Comparison of ENCODE assay signal across 8 mouse cellular contexts in the genomic region with DNA sequence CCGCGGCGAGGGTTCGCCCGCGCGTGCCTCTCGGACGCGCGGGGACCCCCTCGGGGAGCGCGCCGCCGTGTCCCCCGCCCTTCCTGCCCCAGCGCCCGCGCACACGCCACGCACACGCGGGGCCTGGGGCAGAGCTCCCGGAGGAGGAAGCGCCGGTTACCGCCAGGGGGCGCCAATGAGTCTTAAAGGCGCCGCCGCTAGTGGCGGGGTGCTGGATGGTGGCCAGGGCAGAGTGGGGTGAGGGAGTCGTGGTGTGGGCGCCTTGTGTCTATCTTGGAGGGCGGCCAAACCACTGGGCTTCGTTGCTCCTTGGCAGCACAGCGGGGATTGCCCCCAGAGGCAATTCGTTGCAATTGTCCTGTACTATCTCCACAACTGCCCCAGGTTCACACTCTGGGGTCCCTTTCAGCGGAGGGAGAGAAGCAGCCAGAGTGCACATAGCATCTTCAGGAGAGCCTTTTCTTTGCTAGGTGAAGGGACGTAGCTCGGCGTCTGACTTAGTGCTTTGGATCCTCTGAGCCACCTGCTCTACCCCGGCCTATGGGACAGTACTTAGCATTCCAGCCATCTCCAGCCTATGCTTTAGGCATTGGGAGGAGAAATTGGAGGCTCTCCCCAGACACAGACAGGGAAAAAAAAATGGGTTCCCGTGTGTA. TPM values are rescaled to one million over a fixed set of nuclear protein-coding genes. Genes with fewer than 3 reads are reported as not detected.
DNase-seq lines count a peak whose midpoint lies in the region; ATAC-seq lines count a peak whose summit lies in the region.

No protein-coding gene starts in this region.

- peak overlapping the region; percentile 77 for H3K4me3 ChIP-seq in hindbrain, embryonic 11.5 days (ENCODE audit: low read depth, low read length)

- no peaks in the 10 kb centered on the region for H3K36me3 ChIP-seq in hindbrain, embryonic 11.5 days (ENCODE audit: control insufficient read depth, insufficient read depth, low read length)

- H3K9ac ChIP-seq in hindbrain, embryonic 11.5 days (ENCODE audit: low read depth, low read length), result peak overlapping the region; percentile 80

- H3K27me3 ChIP-seq in hindbrain, embryonic 11.5 days (ENCODE audit: control insufficient read depth, insufficient read depth, low read length), result no peaks in the 10 kb centered on the region

- 2% methylated on average over 44 of the region's 45 CpGs for WGBS in hindbrain, embryonic 11.5 days

- DNase-seq in MEL-GATA-1-ER (ENCODE audit: extremely low read depth, low read depth), result peak; percentile 74
- peak; percentile 94 for DNase-seq in cerebellum, adult 9-10 months
- DNase-seq in frontal cortex, adult 2 months (ENCODE audit: extremely low spot score in 1 of 2, low spot score in 1 of 2), result peak; percentile 75 to 94
- peak; percentile 94 for DNase-seq in hindbrain, embryonic 11.5 days (ENCODE audit: low spot score)
- DNase-seq in layer of hippocampus, postnatal 14 days (ENCODE audit: low spot score in 2 of 2), result peak; percentile 87 to 90
- DNase-seq in lung, postnatal 10 days, result peak; percentile 92
- DNase-seq in ovary, postnatal 14 days (ENCODE audit: low spot score), result peak; percentile 87
- peak; percentile 82 to 96 for DNase-seq in thymus, postnatal 10 days (ENCODE audit: low spot score in 2 of 2)

- peak overlapping the region; percentile 84 for H3K4me2 ChIP-seq in hindbrain, embryonic 11.5 days (replicated peaks; ENCODE audit: low read depth, low read length)

- no peaks in the 10 kb centered on the region for H3K9me3 ChIP-seq in hindbrain, embryonic 11.5 days (ENCODE audit: control insufficient read depth, low read length)

- H3K4me1 ChIP-seq in hindbrain, embryonic 11.5 days (replicated peaks; ENCODE audit: control insufficient read depth, insufficient read depth, low read length), result peaks cover 9% of the 10 kb centered on the region

- ATAC-seq in hindbrain, embryonic 11.5 days (ENCODE audit: low FRiP score), result peak; percentile 84

- peak overlapping the region; percentile 79 for H3K27ac ChIP-seq in hindbrain, embryonic 11.5 days (ENCODE audit: low read depth, low read length)

RNA-seq across cellular contexts. Expression of a gene that starts 0.6 kb away (rescaled TPM):
- 45.0 and 46.4 TPM in 2 replicates for polyA plus RNA-seq in frontal cortex, adult 2 months (2012; rRNA removed)
- 14.1 and 16.8 TPM in 2 replicates for polyA plus RNA-seq in hindbrain, embryonic 11.5 days (2014; fragmentation: Nextera tagmentation; extraction: Ambion mirVana)
- 10 to 100 TPM; 57.8 to 67.6 TPM for total RNA-seq in layer of hippocampus, postnatal 14 days (2021)

RNA-seq across cellular contexts. Expression of a gene that starts 38.1 kb away (rescaled TPM):
- 8.4 and 12.4 TPM in 2 replicates for polyA plus RNA-seq in frontal cortex, adult 2 months (2012; rRNA removed)
- 35.7 and 42.9 TPM in 2 replicates for polyA plus RNA-seq in hindbrain, embryonic 11.5 days (2014; fragmentation: Nextera tagmentation; extraction: Ambion mirVana)
- 10 to 100 TPM; 31.0 TPM for total RNA-seq in layer of hippocampus, postnatal 14 days (2021)

RNA-seq across cellular contexts. Expression of a gene that starts 38.2 kb away (rescaled TPM):
- 3.9 and 4.4 TPM in 2 replicates for polyA plus RNA-seq in frontal cortex, adult 2 months (2012; rRNA removed)
- 10.8 and 11.3 TPM in 2 replicates for polyA plus RNA-seq in hindbrain, embryonic 11.5 days (2014; fragmentation: Nextera tagmentation; extraction: Ambion mirVana)
- total RNA-seq in layer of hippocampus, postnatal 14 days (2021), result 1 to 10 TPM; 4.9 to 5.3 TPM

RNA-seq across cellular contexts. Expression of a gene that starts 52.2 kb away (rescaled TPM):
- polyA plus RNA-seq in frontal cortex, adult 2 months (2012; rRNA removed), result not detected in 2 replicates
- not detected in 2 replicates for polyA plus RNA-seq in hindbrain, embryonic 11.5 days (2014; fragmentation: Nextera tagmentation; extraction: Ambion mirVana)
- not detected for total RNA-seq in layer of hippocampus, postnatal 14 days (2021)

RNA-seq across cellular contexts. Expression of a gene that starts 52.3 kb away (rescaled TPM):
- polyA plus RNA-seq in frontal cortex, adult 2 months (2012; rRNA removed), result 10.7 and 12.4 TPM in 2 replicates
- polyA plus RNA-seq in hindbrain, embryonic 11.5 days (2014; fragmentation: Nextera tagmentation; extraction: Ambion mirVana), result 47.2 and 56.2 TPM in 2 replicates
- total RNA-seq in layer of hippocampus, postnatal 14 days (2021), result 10 to 100 TPM; 12.7 to 13.3 TPM

Comparison
In these comparisons a context has a peak if more than half of its experiments do, and no peak if none do; other contexts are left out.
1. Peak in every context shown above with its lines: DNase-seq, ATAC-seq, H3K4me3 ChIP-seq and H3K27ac ChIP-seq.